Mouse (Mus musculus) urinary bladder, postnatal 4 days (tissue): ENCODE data around the gene Skap1.
A peak's percentile ranks its signal among the peaks of the same experiment; 100 is the strongest.

Experiments used
- DNase-seq, 2 experiments: peaks; one replicate each; pipeline ENCODE4 v3.0.0; 2021 to 2022; ENCODE audit warnings: low spot score in 2 of 2

The Skap1 gene

GRCm38 (mm10) chr11:96463986-96464715 lies at the start of gene Skap1:
Gene Skap1, plus strand, starts transcription at chr11:96464593.
- DNase-seq = no peak

GRCm38 (mm10) chr11:96421074-96421473 lies 43.3 kb upstream of the Skap1 start:
- DNase-seq = no peak

- no peak for DNase-seq
Observed at GRCm38 (mm10) chr11:96421517-96422265, 42.7 kb upstream of the Skap1 start.

- DNase-seq = no peak
Observed at GRCm38 (mm10) chr11:96425193-96425592, 39.2 kb upstream of the Skap1 start.

GRCm38 (mm10) chr11:96426191-96426590 lies 38.2 kb upstream of the Skap1 start:
- no peak for DNase-seq

- DNase-seq = no peak
Observed at GRCm38 (mm10) chr11:96426805-96427204, 37.6 kb upstream of the Skap1 start.

GRCm38 (mm10) chr11:96429062-96429461 lies 35.3 kb upstream of the Skap1 start:
- no peak for DNase-seq

GRCm38 (mm10) chr11:96429891-96430290 lies 34.5 kb upstream of the Skap1 start:
- DNase-seq = no peak

GRCm38 (mm10) chr11:96431871-96432270 lies 32.5 kb upstream of the Skap1 start:
- no peak for DNase-seq

GRCm38 (mm10) chr11:96434888-96435287 lies 29.5 kb upstream of the Skap1 start:
- DNase-seq = no peak

- DNase-seq = no peak
Observed at GRCm38 (mm10) chr11:96436525-96436924, 27.9 kb upstream of the Skap1 start.

GRCm38 (mm10) chr11:96438787-96439186 lies 25.6 kb upstream of the Skap1 start:
- peak in 1 of 2 experiments; percentile 23 for DNase-seq

- DNase-seq = no peak
Observed at GRCm38 (mm10) chr11:96441546-96442185, 22.7 kb upstream of the Skap1 start.

- DNase-seq = no peak
Observed at GRCm38 (mm10) chr11:96442468-96442867, 21.9 kb upstream of the Skap1 start.

GRCm38 (mm10) chr11:96447931-96448330 lies 16.5 kb upstream of the Skap1 start:
- DNase-seq = no peak

- no peak for DNase-seq
Observed at GRCm38 (mm10) chr11:96455111-96455510, 9.3 kb upstream of the Skap1 start.

GRCm38 (mm10) chr11:96455699-96456326 lies 8.6 kb upstream of the Skap1 start:
- DNase-seq = no peak

- no peak for DNase-seq
Observed at GRCm38 (mm10) chr11:96456508-96457305, 7.7 kb upstream of the Skap1 start.

GRCm38 (mm10) chr11:96461766-96462165 lies 2.6 kb upstream of the Skap1 start:
- no peak for DNase-seq

- DNase-seq = no peak
Observed at GRCm38 (mm10) chr11:96462191-96462752, 2.1 kb upstream of the Skap1 start.

GRCm38 (mm10) chr11:96464716-96465060 lies 295 bp downstream of the Skap1 start:
- DNase-seq = no peak
